Mouse (Mus musculus) splenic B cell, adult 2 months (primary cell): Measurements from ENCODE around the gene Fbxo6.

ENCODE experiments used
- DNase-seq: peaks from one replicate; pipeline ENCODE4 v3.0.0-alpha.2; 2011; ENCODE audit warnings: low read depth, low spot score
- H3K27me3 ChIP-seq: 2 replicates; pipeline ENCODE4 v1.6.1; 2012; ENCODE audit warnings: mild to moderate bottlenecking, low read length, moderate library complexity, mixed read lengths; ENCODE audit not compliant: control insufficient read depth, poor library complexity, insufficient read depth, severe bottlenecking
- H3K36me3 ChIP-seq: 2 replicates; pipeline ENCODE4 v1.6.1; 2012; ENCODE audit warnings: mild to moderate bottlenecking, low read length, moderate library complexity, mixed read lengths; ENCODE audit not compliant: control insufficient read depth, poor library complexity, insufficient read depth, severe bottlenecking

Gene Fbxo6

GRCm38 (mm10) chr4:148098666-148099065 is 53.3 kb downstream of the Fbxo6 start:
- no peaks in the 10 kb centered on the region for H3K36me3 ChIP-seq
- H3K27me3 ChIP-seq = no peaks in the 10 kb centered on the region
- DNase-seq = no peak

DNA sequence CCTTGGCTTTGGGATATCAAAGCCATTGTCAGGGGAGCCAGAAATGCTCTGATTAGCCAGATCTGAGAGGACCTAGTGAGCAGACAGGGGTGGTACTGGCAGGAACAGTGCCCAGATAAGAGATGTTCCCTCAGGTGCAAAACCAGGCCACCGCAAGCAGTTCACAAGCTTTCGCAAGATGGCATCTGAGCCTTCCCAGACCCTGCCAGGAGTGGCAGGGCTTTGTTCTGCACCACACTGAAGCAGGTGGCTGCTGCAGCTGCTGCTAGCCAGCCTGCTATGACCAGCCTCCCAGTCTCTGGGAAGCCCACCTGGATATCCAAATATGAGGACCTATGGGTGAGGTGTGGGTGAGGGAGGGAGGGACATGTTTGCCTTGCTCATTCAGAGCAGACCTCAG is 54.0 kb downstream of the Fbxo6 start:
- H3K36me3 ChIP-seq = no peaks in the 10 kb centered on the region
- no peaks in the 10 kb centered on the region for H3K27me3 ChIP-seq
- DNase-seq = no peak
